Mouse (Mus musculus): ENCODE measurements around the gene Zic1.

Gene Zic1

GRCm38 (mm10) chr9:91365664-91366063 lies at the start of gene Zic1:
Zic1 (minus strand) TSS chr9:91365810.
- DNase-seq: no peak

GRCm38 (mm10) chr9:91414007-91414661 lies 48.5 kb upstream of the Zic1 start:
- DNase-seq: no peak

GRCm38 (mm10) chr9:91409771-91410170 lies 44.2 kb upstream of the Zic1 start:
- DNase-seq: no peak

- no peak for DNase-seq
Observed at GRCm38 (mm10) chr9:91406258-91406763, 40.7 kb upstream of the Zic1 start.

GRCm38 (mm10) chr9:91405753-91406178 lies 40.2 kb upstream of the Zic1 start:
- no peak for DNase-seq

- no peak for DNase-seq
Observed at GRCm38 (mm10) chr9:91404905-91405752, 39.5 kb upstream of the Zic1 start.

GRCm38 (mm10) chr9:91404229-91404628 lies 38.6 kb upstream of the Zic1 start:
- no peak for DNase-seq

- DNase-seq: no peak
Observed at GRCm38 (mm10) chr9:91401471-91401870, 35.9 kb upstream of the Zic1 start.

GRCm38 (mm10) chr9:91400482-91401093 lies 35.0 kb upstream of the Zic1 start:
- DNase-seq: no peak

- DNase-seq: no peak
Observed at GRCm38 (mm10) chr9:91399976-91400375, 34.4 kb upstream of the Zic1 start.

GRCm38 (mm10) chr9:91395066-91395772 lies 29.6 kb upstream of the Zic1 start:
- DNase-seq: no peak

GRCm38 (mm10) chr9:91394211-91394646 lies 28.6 kb upstream of the Zic1 start:
- DNase-seq: no peak

- no peak for DNase-seq
Observed at GRCm38 (mm10) chr9:91393376-91394068, 27.9 kb upstream of the Zic1 start.

- DNase-seq: no peak
Observed at GRCm38 (mm10) chr9:91388173-91388572, 22.6 kb upstream of the Zic1 start.

- DNase-seq: no peak
Observed at GRCm38 (mm10) chr9:91387740-91388080, 22.1 kb upstream of the Zic1 start.

GRCm38 (mm10) chr9:91386891-91387739 lies 21.5 kb upstream of the Zic1 start:
- DNase-seq: no peak

- DNase-seq: no peak
Observed at GRCm38 (mm10) chr9:91386502-91386890, 20.9 kb upstream of the Zic1 start.

GRCm38 (mm10) chr9:91385561-91386430 lies 20.2 kb upstream of the Zic1 start:
- no peak for DNase-seq

GRCm38 (mm10) chr9:91384693-91385560 lies 19.3 kb upstream of the Zic1 start:
- DNase-seq: no peak
